ENCODE assay signal across 1 mouse cellular context in genomic region chr7:19507612-19507981, GRCm38 (mm10).
A peak's percentile ranks its signal among the peaks of the same experiment; 100 is the strongest.
TF ChIP-seq lines count a peak whose summit lies in the region.

No protein-coding gene starts in this region.

TF ChIP-seq in MEL, 35 proteins besides CTCF, POLR2A, EP300 and RAD21 (continued from another document):
- 0 out of 2 replicates have a peak, but pooled peaks have one; percentile 23 for TF ChIP-seq MAX (IDR thresholded peaks at IDR 0.05; ENCODE audit: low read length)
- no peak for TF ChIP-seq USF2 (IDR thresholded peaks at IDR 0.05; ENCODE audit: borderline replicate concordance in 1 of 2, insufficient read depth in 1 of 2, low read depth in 1 of 2, low read length in 2 of 2)
- no peak for TF ChIP-seq MEF2A (IDR thresholded peaks at IDR 0.05; ENCODE audit: extremely low read depth, insufficient replicate concordance, low read depth, low read length, poor library complexity, severe bottlenecking)
- TF ChIP-seq ETS1 (IDR thresholded peaks at IDR 0.05; ENCODE audit: low read depth, low read length): no peak
- TF ChIP-seq CHD2 (IDR thresholded peaks at IDR 0.05; ENCODE audit: low read length): no peak
- TF ChIP-seq MAZ (IDR thresholded peaks at IDR 0.05; ENCODE audit: low read depth, low read length): no peak
- no peak for TF ChIP-seq UBTF (IDR thresholded peaks at IDR 0.05; ENCODE audit: borderline replicate concordance, insufficient read depth, low read depth, low read length)
- TF ChIP-seq JUND (IDR thresholded peaks at IDR 0.05; ENCODE audit: low read depth, low read length): no peak
- TF ChIP-seq ZC3H11A (IDR thresholded peaks at IDR 0.05; ENCODE audit: low read depth, low read length): no peak
